Mouse (Mus musculus) heart, embryonic 14.5 days (tissue): Measurements from ENCODE around the gene Apela. TPM values are rescaled to one million over a fixed set of nuclear protein-coding genes. Genes with fewer than 3 reads are reported as not detected.

ENCODE experiments used
- ATAC-seq: fragments of 200-750 bp; cut with Nextera tagmentation; 2 replicates; pipeline ENCODE4 v1.8.0; 2017; ENCODE audit warnings: low read depth, moderate TSS enrichment; ENCODE audit not compliant: insufficient number of reproducible peaks, insufficient read depth, low FRiP score
- H3K27ac ChIP-seq, 2 experiments: fragments of 200-500 bp in 1 of 2; fragments of 300-500 bp in 1 of 2; sonication (generic) in 1 of 2; replicated peaks in 1 of 2; 2 replicates each; pipeline ENCODE4 v1.5.1; 2012 to 2014; ENCODE audit warnings: low read depth in 2 of 2, low read length in 2 of 2, control low read depth in 1 of 2, mild to moderate bottlenecking in 1 of 2, mixed read lengths in 1 of 2; ENCODE audit not compliant: control insufficient read depth in 1 of 2, insufficient read depth in 1 of 2
- H3K27me3 ChIP-seq: fragments of 300-500 bp; sonication (generic); 2 replicates; pipeline ENCODE4 v1.6.1; 2014; ENCODE audit warnings: mild to moderate bottlenecking, low read length, control low read depth; ENCODE audit not compliant: control insufficient read depth, insufficient read depth
- H3K36me3 ChIP-seq: fragments of 300-500 bp; sonication (generic); 2 replicates; pipeline ENCODE4 v1.6.1; 2014; ENCODE audit warnings: mild to moderate bottlenecking, control low read depth, low read length, mixed read lengths; ENCODE audit not compliant: control insufficient read depth, insufficient read depth
- H3K4me1 ChIP-seq, 2 experiments: fragments of 200-500 bp in 1 of 2; fragments of 300-500 bp in 1 of 2; sonication (generic) in 1 of 2; 2 replicates each; pipeline ENCODE4 v1.6.1; 2012 to 2014; ENCODE audit warnings: low read length in 2 of 2, control low read depth in 1 of 2, mixed read lengths in 1 of 2; ENCODE audit not compliant: control insufficient read depth in 2 of 2, insufficient read depth in 2 of 2
- H3K4me2 ChIP-seq: fragments of 300-500 bp; sonication (generic); 2 replicates; pipeline ENCODE4 v1.6.1; 2014; ENCODE audit warnings: mild to moderate bottlenecking, low read length
- H3K4me3 ChIP-seq, 2 experiments: fragments of 200-500 bp in 1 of 2; fragments of 300-500 bp in 1 of 2; sonication (generic) in 1 of 2; 2 replicates each; pipeline ENCODE4 v1.5.1; 2012 to 2014; ENCODE audit warnings: low read length in 2 of 2, mild to moderate bottlenecking in 2 of 2, control low read depth in 1 of 2, low read depth in 1 of 2, moderate library complexity in 1 of 2; ENCODE audit not compliant: control insufficient read depth in 1 of 2, insufficient read depth in 1 of 2
- H3K9ac ChIP-seq: fragments of 300-500 bp; sonication (generic); 2 replicates; pipeline ENCODE4 v1.6.1; 2014; ENCODE audit warnings: mild to moderate bottlenecking, low read length
- H3K9me3 ChIP-seq: fragments of 300-500 bp; sonication (generic); 2 replicates; pipeline ENCODE4 v1.6.1; 2016; ENCODE audit warnings: low read length, control low read depth; ENCODE audit not compliant: control insufficient read depth
- WGBS: fragments of 180-500 bp; shearing (Covaris S2); extraction: QIAGEN DNeasy Blood & Tissue Kit; methylation state at CpG from one replicate; pipeline ENCODE4 v1.1.7; 2014; 5-methylcytosine and 5-hydroxymethylcytosine counted together
- polyA plus RNA-seq: library from polyadenylated mRNA; unstranded; fragments of >200 nt; fragmentation: Nextera tagmentation; extraction: Ambion mirVana; gene quantifications from 2 replicates; pipeline ENCODE4 v1.2.1, GENCODE M21; 2014

Apela gene
- polyA plus RNA-seq: 5.1 and 7.1 TPM in 2 replicates

DNA sequence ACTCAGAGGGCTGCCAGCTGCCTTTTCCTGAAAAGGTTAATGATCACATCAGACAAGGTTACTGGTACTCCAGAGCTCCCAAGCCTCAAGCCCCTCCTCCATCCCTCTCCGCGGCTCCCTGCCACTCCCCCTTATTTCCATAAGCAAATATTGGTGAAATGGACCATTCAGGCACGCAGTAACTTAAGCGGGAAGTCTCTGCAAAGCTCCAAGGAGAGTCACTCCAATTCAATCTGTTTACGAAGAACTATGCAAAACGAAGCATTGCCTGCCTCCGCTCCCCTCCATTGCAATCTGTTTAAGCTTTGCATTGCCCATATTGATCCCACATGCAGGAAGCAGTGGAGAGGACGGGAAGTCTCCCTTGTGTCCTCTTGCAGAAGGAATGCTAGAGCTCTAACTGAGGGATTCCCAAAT, at the start of gene Apela:
Gene Apela (minus strand): TSS at position 220 of the 417 bp plus-strand sequence.
- H3K4me1 ChIP-seq: peaks cover 2% of the 10 kb centered on the region in 2 experiments; a peak in 1 of 4 replicates
- WGBS: under 1% methylated on average over 8 of the region's 8 CpGs
- peak within 1 kb of the TSS; percentile 28 to 43 for H3K4me3 ChIP-seq
- no peaks in the 10 kb centered on the region for H3K36me3 ChIP-seq
- no peaks in the 10 kb centered on the region for H3K9me3 ChIP-seq
- peak; percentile 54; the same call in 1 of the 2 replicates for ATAC-seq
- peak within 1 kb of the TSS; percentile 30 for H3K9ac ChIP-seq
- no peak within 1 kb of the TSS for H3K27ac ChIP-seq
- H3K27me3 ChIP-seq: no peaks in the 10 kb centered on the region
- peak within 1 kb of the TSS; percentile 73 for H3K4me2 ChIP-seq

DNA sequence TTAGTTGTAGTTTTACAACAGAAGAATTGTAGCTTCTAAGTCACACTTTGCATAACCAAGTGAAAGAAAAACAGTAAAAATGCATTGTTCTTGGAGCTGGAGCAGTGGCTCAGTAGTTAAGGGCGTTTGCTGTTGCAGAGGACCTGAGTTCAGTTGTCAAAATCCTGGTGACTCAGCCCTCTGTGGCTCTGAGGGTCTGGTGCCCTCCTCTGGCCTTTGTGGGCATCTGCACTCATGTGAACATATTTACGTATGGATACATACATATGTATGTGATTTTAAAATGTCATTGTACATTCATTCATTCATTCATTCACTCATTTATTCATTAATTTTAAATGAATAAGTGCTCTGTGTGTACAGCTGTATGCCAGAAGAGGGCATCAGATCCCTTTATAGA, 48.5 kb upstream of the Apela start:
- WGBS: 73% methylated on average over 2 of the region's 2 CpGs
- Histone ChIP-seq H3K27ac (no peak overlapping the region), H3K27me3 (no peaks in the 10 kb centered on the region), H3K9ac (no peak overlapping the region), H3K4me3 (no peak overlapping the region), H3K36me3 (no peaks in the 10 kb centered on the region), H3K4me2 (no peak overlapping the region), H3K4me1 (no peaks in the 10 kb centered on the region), H3K9me3 (no peaks in the 10 kb centered on the region)
- no peak for ATAC-seq

DNA sequence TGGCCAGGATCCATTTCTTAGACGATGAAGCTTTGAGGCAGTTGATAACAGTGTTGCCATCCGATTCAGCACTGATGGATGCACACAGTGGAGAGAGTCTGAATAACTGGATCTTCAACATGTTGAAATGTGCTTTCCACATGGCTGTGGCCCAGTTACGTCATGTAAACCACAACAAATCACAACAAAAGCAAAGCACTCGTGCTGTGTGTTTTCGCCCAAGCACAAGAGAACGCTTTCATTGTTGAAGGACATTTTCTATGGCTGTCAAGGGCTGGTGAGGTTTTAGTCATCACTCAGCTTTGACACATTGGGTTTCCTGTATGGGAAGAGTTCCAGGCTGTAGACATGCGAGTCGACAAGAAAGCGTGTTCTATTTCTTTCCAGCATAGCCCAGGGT, 43.6 kb upstream of the Apela start:
- Histone ChIP-seq H3K9ac (no peak overlapping the region), H3K27ac (no peak overlapping the region), H3K9me3 (no peaks in the 10 kb centered on the region), H3K4me1 (no peaks in the 10 kb centered on the region), H3K4me2 (no peak overlapping the region), H3K4me3 (no peak overlapping the region), H3K36me3 (no peaks in the 10 kb centered on the region), H3K27me3 (no peaks in the 10 kb centered on the region)
- 52% methylated on average over 9 of the region's 9 CpGs for WGBS
- ATAC-seq: no peak

DNA sequence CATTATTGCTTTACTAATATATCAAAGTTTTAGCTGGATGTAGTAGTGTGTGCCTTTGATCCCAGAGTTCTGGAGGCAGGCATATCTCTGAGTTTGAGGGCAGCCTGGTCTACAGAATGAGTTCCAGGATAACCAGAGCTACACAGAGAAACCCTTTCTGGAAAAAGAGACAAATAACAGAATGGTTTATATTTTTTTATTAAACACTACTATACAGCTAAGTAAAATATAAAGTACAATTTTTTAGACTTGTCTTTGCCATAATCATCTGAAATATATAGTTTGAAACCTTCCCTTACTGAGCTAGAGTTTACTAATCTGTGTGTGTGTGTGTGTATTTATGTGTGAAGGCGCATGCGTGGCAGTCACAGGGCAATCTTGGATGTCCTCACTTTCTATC, 37.6 kb upstream of the Apela start, which contains the start of gene Gm10663:
Gene Gm10663 (plus strand): TSS at position 301 of the 400 bp plus-strand sequence.
- WGBS: 84% methylated on average over 2 of the region's 2 CpGs
- Histone ChIP-seq H3K4me2 (peak within 1 kb of the TSS; percentile 23; the same call in 1 of the 2 replicates), H3K36me3 (no peaks in the 10 kb centered on the region), H3K27ac (no peak within 1 kb of the TSS), H3K27me3 (no peaks in the 10 kb centered on the region), H3K9ac (no peak within 1 kb of the TSS), H3K4me1 (no peaks in the 10 kb centered on the region), H3K9me3 (no peaks in the 10 kb centered on the region), H3K4me3 (no peak within 1 kb of the TSS)
- ATAC-seq: no peak

DNA sequence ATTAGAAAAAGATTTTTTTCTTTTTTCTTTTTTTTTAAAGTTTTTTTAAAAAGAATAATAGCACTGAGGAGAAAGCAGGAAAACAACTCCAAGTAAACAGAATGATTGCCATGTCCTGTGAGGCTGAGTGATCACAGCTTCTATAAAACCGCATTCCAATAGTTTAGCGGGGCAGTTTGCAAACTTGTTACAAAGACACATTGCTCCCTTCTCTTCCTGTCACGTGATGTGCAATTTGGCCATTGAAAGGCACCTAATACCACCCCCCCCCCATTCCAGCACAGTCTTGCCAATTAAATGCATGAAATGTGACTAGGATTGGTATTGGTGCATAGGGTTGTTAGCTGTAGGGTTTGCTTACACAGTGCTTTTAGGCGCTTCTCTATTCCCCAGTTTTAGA, 33.9 kb upstream of the Apela start:
- H3K27me3 ChIP-seq: no peaks in the 10 kb centered on the region
- no peak overlapping the region for H3K9ac ChIP-seq
- no peak overlapping the region for H3K4me3 ChIP-seq
- H3K4me2 ChIP-seq: no peak overlapping the region
- H3K27ac ChIP-seq: no peak overlapping the region
- ATAC-seq: no peak
- H3K9me3 ChIP-seq: no peaks in the 10 kb centered on the region
- no peaks in the 10 kb centered on the region for H3K36me3 ChIP-seq
- H3K4me1 ChIP-seq: no peaks in the 10 kb centered on the region
- WGBS: 82% methylated on average over 4 of the region's 4 CpGs

DNA sequence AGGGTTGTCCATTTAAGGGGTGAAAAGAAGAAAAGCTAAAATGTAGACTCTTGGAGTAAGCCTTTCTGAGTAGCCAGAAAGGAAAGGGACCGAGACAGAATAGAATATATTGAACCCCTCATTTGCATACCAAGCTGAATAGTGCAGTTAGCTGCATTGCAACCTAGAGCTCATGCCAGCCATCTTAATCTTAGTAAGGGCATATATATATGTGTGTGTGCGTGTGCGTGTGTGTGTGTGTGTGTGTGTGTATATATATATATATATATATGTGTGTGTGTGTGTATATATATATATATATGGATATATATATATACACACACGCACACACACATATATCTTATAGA, 31.3 kb upstream of the Apela start:
- H3K9me3 ChIP-seq: no peaks in the 10 kb centered on the region
- H3K9ac ChIP-seq: no peak overlapping the region
- 83% methylated on average over 4 of the region's 4 CpGs for WGBS
- no peak for ATAC-seq
- no peaks in the 10 kb centered on the region for H3K27me3 ChIP-seq
- no peak overlapping the region for H3K27ac ChIP-seq
- no peaks in the 10 kb centered on the region for H3K4me1 ChIP-seq
- no peak overlapping the region for H3K4me3 ChIP-seq
- no peak overlapping the region for H3K4me2 ChIP-seq
- H3K36me3 ChIP-seq: no peaks in the 10 kb centered on the region

DNA sequence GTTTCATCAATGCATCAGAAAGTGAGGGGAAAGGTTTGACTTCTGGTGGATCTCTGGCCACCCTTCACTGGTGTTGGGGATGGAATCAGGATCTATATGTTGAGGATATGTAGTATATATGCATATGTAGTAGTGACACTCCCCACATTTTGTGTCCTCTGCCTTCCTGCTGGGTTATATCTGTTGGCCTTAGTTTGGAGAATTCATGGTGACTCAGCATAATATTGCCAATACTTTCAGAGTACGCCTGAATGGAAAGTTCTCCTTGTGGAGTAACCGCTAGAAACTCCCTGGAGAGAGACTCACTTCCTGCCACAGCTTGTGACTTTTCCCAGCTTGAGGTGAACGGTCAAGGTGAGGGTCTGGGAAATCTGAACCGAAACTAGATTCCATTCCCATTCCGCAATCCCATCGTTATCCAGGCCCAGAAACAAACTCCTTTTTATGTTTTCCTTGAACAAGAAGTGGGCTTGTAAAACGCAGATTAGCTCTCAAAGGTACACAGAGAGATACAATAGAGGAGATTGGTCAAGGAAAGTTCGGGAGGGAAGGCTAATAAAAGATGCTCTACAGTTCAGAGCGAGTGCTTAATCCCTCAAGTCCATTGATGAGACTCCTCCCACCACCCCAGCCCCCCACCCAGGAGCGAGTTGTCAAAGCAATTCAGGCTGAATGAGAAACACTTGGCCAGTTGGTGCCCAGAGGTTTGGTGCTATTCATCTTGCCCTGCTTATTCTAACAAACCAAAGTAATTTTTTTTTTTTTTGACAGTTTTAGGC, 30.7 kb upstream of the Apela start:
- WGBS: 45% methylated on average over 10 of the region's 10 CpGs
- H3K4me2 ChIP-seq: no peak overlapping the region
- H3K9me3 ChIP-seq: no peaks in the 10 kb centered on the region
- no peak overlapping the region for H3K9ac ChIP-seq
- no peaks in the 10 kb centered on the region for H3K36me3 ChIP-seq
- no peaks in the 10 kb centered on the region for H3K27me3 ChIP-seq
- no peak overlapping the region for H3K27ac ChIP-seq
- no peak overlapping the region for H3K4me3 ChIP-seq
- no peaks in the 10 kb centered on the region for H3K4me1 ChIP-seq
- no peak for ATAC-seq

DNA sequence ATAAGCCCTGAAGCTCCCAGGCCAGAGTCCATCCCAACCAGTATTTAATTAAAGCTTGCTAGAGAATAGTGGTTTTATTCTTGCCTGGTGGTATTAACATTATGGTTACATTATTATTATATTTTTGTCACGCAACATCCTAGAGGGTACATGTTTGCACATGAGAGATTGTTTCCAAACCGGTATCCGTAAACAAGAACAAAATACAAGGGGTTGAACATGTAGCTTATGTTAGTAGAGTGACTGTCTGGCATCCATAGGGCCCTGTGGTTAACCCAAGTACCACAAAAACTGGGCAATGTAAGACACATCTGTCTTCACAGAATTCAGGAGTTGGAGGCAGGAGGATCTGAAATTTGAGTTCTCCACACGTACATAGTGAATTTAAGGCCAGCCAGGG, 29.9 kb upstream of the Apela start:
- Histone ChIP-seq H3K9me3 (no peaks in the 10 kb centered on the region), H3K4me1 (no peaks in the 10 kb centered on the region), H3K9ac (no peak overlapping the region), H3K27me3 (no peaks in the 10 kb centered on the region), H3K36me3 (no peaks in the 10 kb centered on the region), H3K27ac (no peak overlapping the region), H3K4me2 (no peak overlapping the region), H3K4me3 (no peak overlapping the region)
- no peak for ATAC-seq
- 94% methylated on average over 4 of the region's 4 CpGs for WGBS
